Mouse (Mus musculus) brain, embryonic 14.5 days (tissue): ENCODE measurements around the gene Ptger2.
"Not testable (repeated sequence)": the region's sequence is repeated elsewhere in the genome, so short reads cannot be mapped to it uniquely, and the experiment has no call there.

Source experiments
- CTCF ChIP-seq: fragments of 200-500 bp; IDR thresholded peaks from 2 replicates; pipeline ENCODE4 v1.5.1; 2012; ENCODE audit warnings: inconsistent platforms, mild to moderate bottlenecking, moderate library complexity, borderline replicate concordance; ENCODE audit not compliant: insufficient read depth, insufficient read length; ENCODE audit errors: extremely low read depth
- POLR2A ChIP-seq: fragments of 200-500 bp; IDR thresholded peaks from 2 replicates; pipeline ENCODE4 v1.6.1; 2012; ENCODE audit warnings: mild to moderate bottlenecking, inconsistent platforms, borderline replicate concordance; ENCODE audit not compliant: poor library complexity, insufficient read depth, insufficient read length, severe bottlenecking; ENCODE audit errors: extremely low read depth

GRCm38 (mm10) chr14:44987674-44988355, at the start of gene Ptger2:
- not testable (repeated sequence) for TF ChIP-seq CTCF, POLR2A
